Mouse (Mus musculus) embryonic facial prominence, embryonic 13.5 days (tissue): ENCODE measurements at regions not wholly inside any gene's neighbourhood (a gene's known extent, or its start where the extent isn't known, plus 50 kb on each side); places are given as distances from the start of the nearest gene placed in this dataset.

Experiments
- ATAC-seq: fragments of 200-750 bp; cut with Nextera tagmentation; 2 replicates; pipeline ENCODE4 v1.8.0; 2017; ENCODE audit warnings: low read depth; ENCODE audit not compliant: insufficient number of reproducible peaks, insufficient read depth, low FRiP score, low TSS enrichment
- H3K27ac ChIP-seq: fragments of 300-500 bp; sonication (generic); 2 replicates; pipeline ENCODE4 v1.5.1; 2015; ENCODE audit warnings: moderate library complexity, mild to moderate bottlenecking, inconsistent platforms
- H3K27me3 ChIP-seq: fragments of 300-500 bp; sonication (generic); 2 replicates; pipeline ENCODE4 v1.6.1; 2015; ENCODE audit warnings: mild to moderate bottlenecking, inconsistent platforms
- H3K36me3 ChIP-seq: fragments of 300-500 bp; sonication (generic); 2 replicates; pipeline ENCODE4 v1.6.1; 2015; ENCODE audit warnings: mild to moderate bottlenecking, inconsistent platforms
- H3K4me1 ChIP-seq: fragments of 300-500 bp; sonication (generic); 2 replicates; pipeline ENCODE4 v1.6.1; 2015; ENCODE audit warnings: inconsistent platforms
- H3K4me2 ChIP-seq: fragments of 300-500 bp; sonication (generic); 2 replicates; pipeline ENCODE4 v1.6.1; 2015; ENCODE audit warnings: moderate library complexity, mild to moderate bottlenecking, inconsistent platforms
- H3K4me3 ChIP-seq: fragments of 300-500 bp; sonication (generic); 2 replicates; pipeline ENCODE4 v1.5.1; 2015; ENCODE audit warnings: mild to moderate bottlenecking, inconsistent platforms
- H3K9ac ChIP-seq: fragments of 300-500 bp; sonication (generic); 2 replicates; pipeline ENCODE4 v1.6.1; 2015; ENCODE audit warnings: mild to moderate bottlenecking, inconsistent platforms
- H3K9me3 ChIP-seq: fragments of 300-500 bp; sonication (generic); 2 replicates; pipeline ENCODE4 v1.6.1; 2016; ENCODE audit warnings: inconsistent platforms
- WGBS: fragments of 180-500 bp; shearing (Covaris S2); methylation state at CpG from one replicate; pipeline ENCODE4 v1.1.7; 2015; ENCODE audit warnings: mixed read lengths; 5-methylcytosine and 5-hydroxymethylcytosine counted together

GRCm38 (mm10) chr3:60270463-60270862, 188.8 kb downstream of the Sucnr1 start:
- H3K36me3 ChIP-seq = no peaks in the 10 kb centered on the region
- H3K27ac ChIP-seq = no peak overlapping the region
- H3K9ac ChIP-seq = no peak overlapping the region
- no peak overlapping the region for H3K4me3 ChIP-seq
- no peaks in the 10 kb centered on the region for H3K4me1 ChIP-seq
- H3K27me3 ChIP-seq = no peaks in the 10 kb centered on the region
- H3K4me2 ChIP-seq = no peak overlapping the region
- 79% methylated on average over 1 of the region's 1 CpGs for WGBS
- H3K9me3 ChIP-seq = no peaks in the 10 kb centered on the region
- no peak for ATAC-seq

GRCm38 (mm10) chr3:60273744-60274143, 192.1 kb downstream of the Sucnr1 start:
- H3K9me3 ChIP-seq = no peaks in the 10 kb centered on the region
- H3K27ac ChIP-seq = no peak overlapping the region
- no peaks in the 10 kb centered on the region for H3K27me3 ChIP-seq
- H3K4me1 ChIP-seq = no peaks in the 10 kb centered on the region
- H3K4me2 ChIP-seq = no peak overlapping the region
- H3K9ac ChIP-seq = no peak overlapping the region
- H3K36me3 ChIP-seq = no peaks in the 10 kb centered on the region
- 69% methylated on average over 1 of the region's 1 CpGs for WGBS
- H3K4me3 ChIP-seq = no peak overlapping the region
- no peak for ATAC-seq

DNA sequence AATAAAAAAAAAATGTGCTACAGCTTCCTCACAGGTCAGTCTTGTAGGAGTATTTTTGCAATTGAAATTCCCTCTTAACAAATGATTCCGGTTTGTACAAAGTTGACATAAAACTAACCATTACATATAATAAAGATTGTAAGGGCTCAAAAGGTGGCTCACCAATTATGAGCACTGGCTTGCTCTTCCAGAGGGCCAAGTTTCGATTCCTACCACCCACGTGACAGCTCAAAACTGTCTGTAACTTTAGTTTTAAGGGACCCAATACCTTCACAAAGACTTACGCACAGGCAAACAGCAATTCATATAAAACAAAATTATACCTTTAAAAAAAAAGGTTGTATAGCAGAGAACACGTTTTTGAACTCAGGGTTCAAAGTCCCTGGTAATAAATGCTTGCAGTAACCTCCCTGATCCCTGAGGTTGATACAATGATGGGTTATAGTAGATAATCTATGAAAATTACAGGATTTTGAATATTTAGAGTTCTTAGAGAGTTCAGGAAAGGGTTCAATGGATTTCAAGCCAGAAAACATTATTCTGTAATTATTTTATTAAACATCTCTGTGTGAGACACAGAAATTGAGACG, 193.7 kb downstream of the Sucnr1 start:
- 82% methylated on average over 6 of the region's 6 CpGs for WGBS
- Histone ChIP-seq H3K9me3 (no peaks in the 10 kb centered on the region), H3K4me1 (no peaks in the 10 kb centered on the region)

GRCm38 (mm10) chr3:60277791-60278190, 194.8 kb upstream of the Mbnl1 start:
- Histone ChIP-seq H3K4me1 (no peaks in the 10 kb centered on the region), H3K27me3 (no peaks in the 10 kb centered on the region), H3K36me3 (no peaks in the 10 kb centered on the region), H3K4me3 (no peak overlapping the region), H3K4me2 (no peak overlapping the region), H3K9me3 (no peaks in the 10 kb centered on the region), H3K27ac (no peak overlapping the region), H3K9ac (no peak overlapping the region)
- no peak for ATAC-seq
- 80% methylated on average over 1 of the region's 1 CpGs for WGBS

More for the DNA sequence above, 193.7 kb downstream of the Sucnr1 start:
- no peak overlapping the region for H3K27ac ChIP-seq
- no peaks in the 10 kb centered on the region for H3K27me3 ChIP-seq
- no peak overlapping the region for H3K4me3 ChIP-seq
- H3K36me3 ChIP-seq = no peaks in the 10 kb centered on the region
- no peak overlapping the region for H3K9ac ChIP-seq
- H3K4me2 ChIP-seq = no peak overlapping the region
- ATAC-seq = no peak

- Histone ChIP-seq H3K4me2 (no peak overlapping the region), H3K9me3 (no peaks in the 10 kb centered on the region), H3K36me3 (no peaks in the 10 kb centered on the region), H3K27ac (no peak overlapping the region), H3K4me3 (no peak overlapping the region), H3K4me1 (no peaks in the 10 kb centered on the region), H3K27me3 (no peaks in the 10 kb centered on the region), H3K9ac (no peak overlapping the region)
- ATAC-seq = no peak
Measured at GRCm38 (mm10) chr3:60281229-60281628, 191.4 kb upstream of the Mbnl1 start.

- Histone ChIP-seq H3K36me3 (no peaks in the 10 kb centered on the region), H3K9me3 (no peaks in the 10 kb centered on the region), H3K4me2 (no peak overlapping the region), H3K27ac (no peak overlapping the region), H3K27me3 (no peaks in the 10 kb centered on the region), H3K4me3 (no peak overlapping the region), H3K9ac (no peak overlapping the region), H3K4me1 (no peaks in the 10 kb centered on the region)
- WGBS = 72% methylated on average over 3 of the region's 3 CpGs
- ATAC-seq = no peak
Measured at GRCm38 (mm10) chr3:60281959-60282495, 190.6 kb upstream of the Mbnl1 start.

DNA sequence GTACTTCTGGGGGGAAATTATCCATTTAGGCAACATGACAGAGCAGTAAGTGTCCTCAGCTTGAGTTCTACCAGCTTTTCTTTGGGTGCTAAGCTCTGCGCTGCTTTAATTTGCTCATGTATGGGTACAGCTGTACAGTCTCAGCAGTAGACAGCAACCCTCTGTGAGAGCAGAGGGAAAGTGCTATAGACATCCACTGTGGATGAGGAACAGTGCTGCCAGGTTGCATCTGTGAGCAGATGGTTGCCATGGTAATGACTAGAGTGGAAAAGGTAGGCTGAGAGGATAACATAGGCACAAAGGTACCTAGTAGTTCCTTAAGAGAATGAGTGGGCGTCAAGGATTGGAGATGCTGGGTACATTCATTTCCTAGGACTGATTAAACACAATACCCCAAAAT, 180.5 kb upstream of the Mbnl1 start:
- no peaks in the 10 kb centered on the region for H3K27me3 ChIP-seq
- ATAC-seq = no peak
- 94% methylated on average over 2 of the region's 2 CpGs for WGBS
- no peak overlapping the region for H3K4me2 ChIP-seq
- no peak overlapping the region for H3K4me3 ChIP-seq
- no peaks in the 10 kb centered on the region for H3K4me1 ChIP-seq
- H3K27ac ChIP-seq = no peak overlapping the region
- H3K9me3 ChIP-seq = no peaks in the 10 kb centered on the region
- no peak overlapping the region for H3K9ac ChIP-seq
- H3K36me3 ChIP-seq = no peaks in the 10 kb centered on the region

- WGBS = 82% methylated on average over 2 of the region's 2 CpGs
- H3K4me3 ChIP-seq = no peak overlapping the region
- no peak for ATAC-seq
Measured at GRCm38 (mm10) chr3:60292940-60293339, 179.7 kb upstream of the Mbnl1 start.

GRCm38 (mm10) chr3:60305399-60305798, 167.2 kb upstream of the Mbnl1 start:
- 83% methylated on average over 3 of the region's 3 CpGs for WGBS
- H3K27me3 ChIP-seq = no peaks in the 10 kb centered on the region

More at GRCm38 (mm10) chr3:60292940-60293339, 179.7 kb upstream of the Mbnl1 start:
- Histone ChIP-seq H3K9ac (no peak overlapping the region), H3K9me3 (no peaks in the 10 kb centered on the region), H3K27me3 (no peaks in the 10 kb centered on the region), H3K36me3 (no peaks in the 10 kb centered on the region), H3K4me2 (no peak overlapping the region), H3K4me1 (no peaks in the 10 kb centered on the region), H3K27ac (no peak overlapping the region)

DNA sequence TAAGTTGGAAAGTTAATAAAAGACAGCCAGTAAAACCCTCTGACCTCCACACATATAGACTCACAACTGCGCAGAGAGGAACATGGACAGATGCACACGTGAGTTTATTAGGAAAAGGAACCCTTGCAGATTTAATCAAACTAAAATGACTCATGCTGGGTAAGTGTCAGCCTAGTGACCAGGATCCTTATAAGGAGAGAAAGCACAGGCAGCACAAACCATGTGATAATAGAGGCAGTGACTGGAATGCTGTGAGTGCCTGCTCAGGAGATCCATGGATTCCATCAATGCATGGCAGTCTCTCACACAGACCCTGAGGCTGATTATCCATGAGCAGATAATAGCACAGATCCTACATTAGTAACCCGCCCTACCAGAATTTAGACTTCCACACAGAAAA, 162.2 kb upstream of the Mbnl1 start:
- Histone ChIP-seq H3K4me2 (no peak overlapping the region), H3K4me3 (no peak overlapping the region), H3K9me3 (no peaks in the 10 kb centered on the region), H3K4me1 (no peaks in the 10 kb centered on the region), H3K36me3 (no peaks in the 10 kb centered on the region), H3K9ac (no peak overlapping the region), H3K27me3 (no peaks in the 10 kb centered on the region), H3K27ac (no peak overlapping the region)
- no peak for ATAC-seq
- WGBS = 75% methylated on average over 3 of the region's 3 CpGs

More at GRCm38 (mm10) chr3:60305399-60305798, 167.2 kb upstream of the Mbnl1 start:
- H3K9me3 ChIP-seq = no peaks in the 10 kb centered on the region
- no peak overlapping the region for H3K9ac ChIP-seq
- H3K27ac ChIP-seq = no peak overlapping the region
- no peak overlapping the region for H3K4me2 ChIP-seq
- ATAC-seq = no peak
- H3K4me1 ChIP-seq = no peaks in the 10 kb centered on the region
- no peak overlapping the region for H3K4me3 ChIP-seq
- no peaks in the 10 kb centered on the region for H3K36me3 ChIP-seq

DNA sequence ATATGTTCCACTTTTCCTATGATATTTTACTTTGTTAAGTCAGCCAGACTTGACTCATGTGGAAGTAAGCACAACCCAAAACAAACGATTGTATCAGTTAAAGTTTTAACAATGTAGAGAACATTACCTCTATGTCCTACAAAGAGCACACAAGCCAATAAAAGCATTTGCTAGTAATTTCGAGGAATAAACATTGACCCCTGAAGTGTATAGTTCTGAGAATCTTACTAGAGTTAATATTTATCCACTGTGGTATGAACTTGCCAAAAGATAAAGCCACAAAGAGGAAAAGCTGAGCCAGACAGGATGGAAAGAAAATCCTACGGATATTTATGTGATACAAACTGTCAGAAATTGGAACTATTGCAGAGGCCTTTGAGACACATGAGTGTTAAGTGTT, 161.5 kb upstream of the Mbnl1 start:
- Histone ChIP-seq H3K9ac (no peak overlapping the region), H3K9me3 (no peaks in the 10 kb centered on the region), H3K4me2 (no peak overlapping the region), H3K4me3 (no peak overlapping the region), H3K27me3 (no peaks in the 10 kb centered on the region), H3K27ac (no peak overlapping the region), H3K4me1 (no peaks in the 10 kb centered on the region), H3K36me3 (no peaks in the 10 kb centered on the region)
- WGBS = 66% methylated on average over 3 of the region's 3 CpGs
- ATAC-seq = no peak

GRCm38 (mm10) chr3:60320213-60320936, 152.3 kb upstream of the Mbnl1 start:
- H3K4me1 ChIP-seq = no peaks in the 10 kb centered on the region
- H3K9me3 ChIP-seq = no peaks in the 10 kb centered on the region
- no peak for ATAC-seq

More at GRCm38 (mm10) chr3:60320213-60320936, 152.3 kb upstream of the Mbnl1 start:
- Histone ChIP-seq H3K4me3 (no peak overlapping the region), H3K27me3 (no peaks in the 10 kb centered on the region), H3K27ac (no peak overlapping the region), H3K4me2 (no peak overlapping the region), H3K36me3 (no peaks in the 10 kb centered on the region), H3K9ac (no peak overlapping the region)
- WGBS = 53% methylated on average over 1 of the region's 1 CpGs
